Mouse (Mus musculus) embryonic facial prominence, embryonic 10.5 days (tissue): Measurements from ENCODE around the gene Spg20. TPM values are rescaled to one million over a fixed set of nuclear protein-coding genes. Genes with fewer than 3 reads are reported as not detected.

Source experiments
- DNase-seq: peaks from one replicate; pipeline ENCODE4 v3.0.0-alpha.2; 2017; ENCODE audit warnings: low spot score
- H3K27ac ChIP-seq: fragments of 300-500 bp; sonication (generic); replicated peaks from 2 replicates; pipeline ENCODE4 v1.5.1; 2016; ENCODE audit warnings: mild to moderate bottlenecking
- H3K27me3 ChIP-seq: fragments of 300-500 bp; sonication (generic); replicated peaks from 2 replicates; pipeline ENCODE4 v1.6.1; 2016; ENCODE audit warnings: low read depth, mild to moderate bottlenecking; ENCODE audit not compliant: poor library complexity, severe bottlenecking
- H3K36me3 ChIP-seq: fragments of 300-500 bp; sonication (generic); replicated peaks from 2 replicates; pipeline ENCODE4 v1.6.1; 2016; ENCODE audit warnings: mild to moderate bottlenecking, moderate library complexity
- H3K4me1 ChIP-seq: fragments of 300-500 bp; sonication (generic); 2 replicates; pipeline ENCODE4 v1.6.1; 2016
- H3K4me3 ChIP-seq: fragments of 300-500 bp; sonication (generic); 2 replicates; pipeline ENCODE4 v1.5.1; 2016; ENCODE audit warnings: mild to moderate bottlenecking, moderate library complexity
- H3K9me3 ChIP-seq: fragments of 300-500 bp; sonication (generic); 2 replicates; pipeline ENCODE4 v1.6.1; 2016; ENCODE audit warnings: mild to moderate bottlenecking
- WGBS: fragments of 180-500 bp; shearing (Covaris S2); methylation state at CpG from one replicate; pipeline ENCODE4 v1.1.7; 2016; 5-methylcytosine and 5-hydroxymethylcytosine counted together
- microRNA-seq: library from miRNA; unstranded; fragments of <30 nt; microRNA quantifications from one replicate; pipeline ENCODE4, GENCODE M21; 2017
- polyA plus RNA-seq: library from polyadenylated mRNA; unstranded; fragments of >200 nt; fragmentation: Nextera tagmentation; extraction: Ambion mirVana; gene quantifications from 2 replicates; pipeline ENCODE4 v1.2.1, GENCODE M21; 2016

Gene Spg20
- polyA plus RNA-seq, 1 experiment from 2014 or later = 75.9 TPM

DNA sequence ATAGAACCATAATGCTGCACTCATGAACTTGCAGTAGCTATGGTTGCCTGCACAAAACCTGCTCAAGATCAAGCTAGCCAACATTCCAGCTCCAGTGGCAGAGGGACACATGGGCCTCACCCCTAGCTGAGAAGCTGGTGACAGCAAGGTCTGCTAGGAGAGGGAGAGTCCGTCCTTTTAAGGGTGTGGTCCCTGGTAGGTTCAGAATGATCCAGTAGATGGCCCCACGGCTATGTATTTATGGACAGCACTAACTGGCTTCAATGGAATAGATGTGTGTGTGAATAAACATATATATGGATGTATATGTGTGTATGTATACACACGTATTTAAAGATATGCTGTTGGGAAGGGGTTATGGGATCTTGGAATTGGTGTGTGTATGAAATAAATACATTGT, 60.6 kb downstream of the Spg20 start:
- WGBS = 76% methylated on average over 3 of the region's 3 CpGs
- Histone ChIP-seq H3K9me3 (no peaks in the 10 kb centered on the region), H3K4me3 (no peak overlapping the region), H3K27me3 (no peaks in the 10 kb centered on the region), H3K4me1 (no peaks in the 10 kb centered on the region), H3K27ac (no peak overlapping the region), H3K36me3 (no peaks in the 10 kb centered on the region)
- DNase-seq = no peak

GRCm38 (mm10) chr3:55177271-55177670, 65.4 kb downstream of the Spg20 start:
- no peak for DNase-seq
- H3K9me3 ChIP-seq = peaks cover 5% of the 10 kb centered on the region; the same call in 1 of the 2 replicates
- H3K36me3 ChIP-seq = no peaks in the 10 kb centered on the region
- 61% methylated on average over 6 of the region's 6 CpGs for WGBS
- no peak overlapping the region for H3K27ac ChIP-seq
- no peaks in the 10 kb centered on the region for H3K27me3 ChIP-seq
- no peak overlapping the region for H3K4me3 ChIP-seq
- H3K4me1 ChIP-seq = peaks cover 11% of the 10 kb centered on the region

- 93% methylated on average over 22 of the region's 22 CpGs for WGBS
- DNase-seq = no peak
- H3K9me3 ChIP-seq = peaks cover 7% of the 10 kb centered on the region; the same call in 1 of the 2 replicates
- H3K27ac ChIP-seq = no peak within 1 kb of the TSS
- H3K27me3 ChIP-seq = no peaks in the 10 kb centered on the region
- H3K4me3 ChIP-seq = no peak within 1 kb of the TSS
- H3K36me3 ChIP-seq = no peaks in the 10 kb centered on the region
- H3K4me1 ChIP-seq = peaks cover 11% of the 10 kb centered on the region
Measured at GRCm38 (mm10) chr3:55181766-55182165, 69.9 kb downstream of the Spg20 start, which contains the start of gene Sohlh2. TSS of gene Sohlh2 (plus strand) at chr3:55182028.

Small RNA genes lying within 50 kb of the gene (microRNA-seq; reads per million reads assigned to microRNA genes)
- not detected for gene Gm22029

Other genes with a start within 250 kb of the Spg20 start
- 0.05 TPM in 1 of 2 replicates, not detected in the other for gene Sertm1, start 196.2 kb upstream of the Spg20 start, polyA plus RNA-seq
- 1.4 and 1.9 TPM in 2 replicates for gene Ccna1, start 56.6 kb upstream of the Spg20 start, polyA plus RNA-seq
- gene Ccdc169, start 25.2 kb downstream of the Spg20 start, polyA plus RNA-seq = not detected in 2 replicates
- not detected in 2 replicates for gene Sohlh2, start 69.9 kb downstream of the Spg20 start, polyA plus RNA-seq
- 36.6 and 44.8 TPM in 2 replicates for gene Dclk1, start 130.3 kb downstream of the Spg20 start, polyA plus RNA-seq